Mouse (Mus musculus): ENCODE results near the gene Zdhhc11. TPM values are rescaled to one million over a fixed set of nuclear protein-coding genes. Genes with fewer than 3 reads are reported as not detected.
"Not testable (repeated sequence)": the region's sequence is repeated elsewhere in the genome, so short reads cannot be mapped to it uniquely, and the experiment has no call there.

Gene Zdhhc11
- polyA plus RNA-seq, 1 experiment from 2014 or later = not detected

- H3K27ac ChIP-seq = no peak overlapping the region
- no peak overlapping the region for H3K4me3 ChIP-seq
Observed at GRCm38 (mm10) chr13:73970545-73971448, 7.1 kb downstream of the Zdhhc11 start.

GRCm38 (mm10) chr13:73974523-73974922 is 10.9 kb downstream of the Zdhhc11 start:
- no peak for ATAC-seq (ENCODE audit: low FRiP score)
- no peaks in the 10 kb centered on the region for H3K27me3 ChIP-seq
- no peaks in the 10 kb centered on the region for H3K9me3 ChIP-seq (replicated peaks)
- no peak overlapping the region for H3K4me3 ChIP-seq
- no peak overlapping the region for H3K9ac ChIP-seq
- WGBS = 90% methylated on average over 3 of the region's 3 CpGs
- no peak overlapping the region for H3K4me2 ChIP-seq (replicated peaks)
- H3K36me3 ChIP-seq = no peaks in the 10 kb centered on the region
- H3K4me1 ChIP-seq = no peaks in the 10 kb centered on the region
- H3K27ac ChIP-seq = no peak overlapping the region

More at GRCm38 (mm10) chr13:73970545-73971448, 7.1 kb downstream of the Zdhhc11 start:
- Histone ChIP-seq H3K4me2 (replicated peaks) (no peak overlapping the region), H3K9ac (no peak overlapping the region), H3K4me1 (no peaks in the 10 kb centered on the region), H3K27me3 (no peaks in the 10 kb centered on the region), H3K9me3 (replicated peaks) (no peaks in the 10 kb centered on the region), H3K36me3 (no peaks in the 10 kb centered on the region)
- 46% methylated on average over 12 of the region's 12 CpGs for WGBS
- ATAC-seq (ENCODE audit: low FRiP score) = peak; percentile 80

GRCm38 (mm10) chr13:73976935-73977334 is 13.3 kb downstream of the Zdhhc11 start:
- 84% methylated on average over 5 of the region's 5 CpGs for WGBS
- ATAC-seq (ENCODE audit: low FRiP score) = no peak
- no peak overlapping the region for H3K9ac ChIP-seq

GRCm38 (mm10) chr13:73990325-73990724 is 26.7 kb downstream of the Zdhhc11 start:
- no peak for ATAC-seq (ENCODE audit: low FRiP score)
- Histone ChIP-seq H3K36me3 (no peaks in the 10 kb centered on the region), H3K27ac (no peak overlapping the region), H3K9ac (no peak overlapping the region), H3K4me1 (no peaks in the 10 kb centered on the region), H3K4me2 (replicated peaks) (no peak overlapping the region), H3K27me3 (no peaks in the 10 kb centered on the region), H3K4me3 (no peak overlapping the region), H3K9me3 (replicated peaks) (no peaks in the 10 kb centered on the region)
- 84% methylated on average over 5 of the region's 5 CpGs for WGBS

More at GRCm38 (mm10) chr13:73976935-73977334, 13.3 kb downstream of the Zdhhc11 start:
- no peaks in the 10 kb centered on the region for H3K9me3 ChIP-seq (replicated peaks)
- no peak overlapping the region for H3K27ac ChIP-seq
- no peaks in the 10 kb centered on the region for H3K4me1 ChIP-seq
- H3K4me2 ChIP-seq (replicated peaks) = no peak overlapping the region
- no peaks in the 10 kb centered on the region for H3K27me3 ChIP-seq
- no peaks in the 10 kb centered on the region for H3K36me3 ChIP-seq
- no peak overlapping the region for H3K4me3 ChIP-seq

- no peak overlapping the region for H3K9ac ChIP-seq
- H3K27me3 ChIP-seq = no peaks in the 10 kb centered on the region
- no peak overlapping the region for H3K4me2 ChIP-seq (replicated peaks)
- no peak for ATAC-seq (ENCODE audit: low FRiP score)
- H3K27ac ChIP-seq = no peak overlapping the region
- 78% methylated on average over 2 of the region's 2 CpGs for WGBS
- no peaks in the 10 kb centered on the region for H3K4me1 ChIP-seq
- no peak overlapping the region for H3K4me3 ChIP-seq
- H3K36me3 ChIP-seq = no peaks in the 10 kb centered on the region
- no peaks in the 10 kb centered on the region for H3K9me3 ChIP-seq (replicated peaks)
Observed at GRCm38 (mm10) chr13:73990761-73991160, 27.1 kb downstream of the Zdhhc11 start.

GRCm38 (mm10) chr13:73991267-73991666 is 27.6 kb downstream of the Zdhhc11 start:
- Histone ChIP-seq H3K4me2 (replicated peaks) (no peak overlapping the region), H3K4me1 (no peaks in the 10 kb centered on the region), H3K27ac (no peak overlapping the region), H3K27me3 (no peaks in the 10 kb centered on the region), H3K9ac (no peak overlapping the region), H3K4me3 (no peak overlapping the region), H3K9me3 (replicated peaks) (no peaks in the 10 kb centered on the region), H3K36me3 (no peaks in the 10 kb centered on the region)
- 78% methylated on average over 5 of the region's 5 CpGs for WGBS
- no peak for ATAC-seq (ENCODE audit: low FRiP score)

GRCm38 (mm10) chr13:73996456-73996855 is 32.8 kb downstream of the Zdhhc11 start:
- no peaks in the 10 kb centered on the region for H3K27me3 ChIP-seq
- H3K27ac ChIP-seq = no peak overlapping the region
- no peaks in the 10 kb centered on the region for H3K9me3 ChIP-seq (replicated peaks)
- H3K4me1 ChIP-seq = no peaks in the 10 kb centered on the region
- H3K4me3 ChIP-seq = no peak overlapping the region
- H3K9ac ChIP-seq = no peak overlapping the region
- H3K36me3 ChIP-seq = no peaks in the 10 kb centered on the region
- ATAC-seq (ENCODE audit: low FRiP score) = no peak
- 81% methylated on average over 4 of the region's 4 CpGs for WGBS
- H3K4me2 ChIP-seq (replicated peaks) = no peak overlapping the region

- Histone ChIP-seq H3K36me3 (no peaks in the 10 kb centered on the region), H3K4me2 (replicated peaks) (no peak overlapping the region), H3K4me3 (no peak overlapping the region), H3K27ac (no peak overlapping the region), H3K9me3 (replicated peaks) (no peaks in the 10 kb centered on the region), H3K9ac (no peak overlapping the region), H3K4me1 (no peaks in the 10 kb centered on the region), H3K27me3 (no peaks in the 10 kb centered on the region)
- ATAC-seq (ENCODE audit: low FRiP score) = no peak
Observed at GRCm38 (mm10) chr13:74000519-74000918, 36.9 kb downstream of the Zdhhc11 start.

GRCm38 (mm10) chr13:74000961-74001360 is 37.3 kb downstream of the Zdhhc11 start:
- H3K27ac ChIP-seq = no peak overlapping the region
- WGBS = 79% methylated on average over 6 of the region's 6 CpGs
- ATAC-seq (ENCODE audit: low FRiP score) = no peak

GRCm38 (mm10) chr13:74001492-74001891 is 37.8 kb downstream of the Zdhhc11 start:
- Histone ChIP-seq H3K27ac (no peak overlapping the region), H3K4me2 (replicated peaks) (no peak overlapping the region), H3K9ac (no peak overlapping the region), H3K27me3 (peaks cover 6% of the 10 kb centered on the region), H3K36me3 (no peaks in the 10 kb centered on the region), H3K4me1 (no peaks in the 10 kb centered on the region), H3K4me3 (no peak overlapping the region), H3K9me3 (replicated peaks) (no peaks in the 10 kb centered on the region)
- ATAC-seq (ENCODE audit: low FRiP score) = no peak
- 74% methylated on average over 4 of the region's 4 CpGs for WGBS

More at GRCm38 (mm10) chr13:74000961-74001360, 37.3 kb downstream of the Zdhhc11 start:
- H3K36me3 ChIP-seq = no peaks in the 10 kb centered on the region
- no peak overlapping the region for H3K4me3 ChIP-seq
- H3K9me3 ChIP-seq (replicated peaks) = no peaks in the 10 kb centered on the region
- H3K4me2 ChIP-seq (replicated peaks) = no peak overlapping the region
- no peak overlapping the region for H3K9ac ChIP-seq
- H3K27me3 ChIP-seq = peaks cover 2% of the 10 kb centered on the region
- no peaks in the 10 kb centered on the region for H3K4me1 ChIP-seq

- H3K27ac ChIP-seq; H3K4me1 ChIP-seq; H3K36me3 ChIP-seq; H3K9ac ChIP-seq; H3K4me2 ChIP-seq (replicated peaks); H3K4me3 ChIP-seq; ATAC-seq (ENCODE audit: low FRiP score); H3K9me3 ChIP-seq (replicated peaks): not testable (repeated sequence)
- H3K27me3 ChIP-seq = peaks cover 37% of the 10 kb centered on the region
- WGBS = 90% methylated on average over 4 of the region's 4 CpGs
Observed at GRCm38 (mm10) chr13:74006881-74007280, 43.2 kb downstream of the Zdhhc11 start.

- peak overlapping the region; percentile 97; the same call in 1 of the 2 replicates for H3K4me2 ChIP-seq (replicated peaks)
- WGBS = 88% methylated on average over 2 of the region's 2 CpGs
- ATAC-seq (ENCODE audit: low FRiP score) = not testable (repeated sequence)
Observed at GRCm38 (mm10) chr13:74008216-74008615, 44.6 kb downstream of the Zdhhc11 start.

More at GRCm38 (mm10) chr13:74008216-74008615, 44.6 kb downstream of the Zdhhc11 start:
- not testable (repeated sequence) for H3K4me1 ChIP-seq; H3K36me3 ChIP-seq; H3K9ac ChIP-seq; H3K4me3 ChIP-seq; H3K9me3 ChIP-seq (replicated peaks); H3K27ac ChIP-seq
- H3K27me3 ChIP-seq = peaks cover 37% of the 10 kb centered on the region
